Mouse (Mus musculus): ENCODE data around the gene Tmem136. TPM values are rescaled to one million over a fixed set of nuclear protein-coding genes. Genes with fewer than 3 reads are reported as not detected.
A peak's percentile ranks its signal among the peaks of the same experiment; 100 is the strongest.
"Not testable (repeated sequence)": the region's sequence is repeated elsewhere in the genome, so short reads cannot be mapped to it uniquely, and the experiment has no call there.

The Tmem136 gene
- polyA plus RNA-seq, 1 experiment from 2014 or later = 11.1 TPM

DNA sequence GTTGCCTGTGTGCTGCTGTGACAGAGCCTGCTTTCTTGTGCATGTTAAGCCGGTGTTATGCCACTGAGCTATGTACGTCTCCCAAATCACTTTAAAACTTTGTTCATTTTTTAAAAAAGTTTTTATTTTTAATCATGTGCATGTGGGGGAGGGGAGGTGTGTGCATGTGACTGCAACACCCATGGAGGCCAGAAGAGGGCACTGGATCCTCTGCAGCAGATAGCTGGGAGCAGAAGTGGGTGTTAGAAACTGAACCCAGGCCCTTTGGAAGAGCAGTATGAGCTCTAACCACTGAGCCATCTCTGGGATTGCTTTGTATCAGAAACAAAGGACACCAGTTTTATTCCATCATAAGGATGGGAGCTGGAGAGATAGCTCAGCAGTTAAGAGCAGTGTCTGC lies 14.3 kb upstream of the Tmem136 start:
- H3K4me1 ChIP-seq (replicated peaks) = no peaks in the 10 kb centered on the region
- H3K27me3 ChIP-seq = no peaks in the 10 kb centered on the region
- H3K36me3 ChIP-seq = no peaks in the 10 kb centered on the region
- H3K27ac ChIP-seq = no peak overlapping the region
- no peak overlapping the region for H3K9ac ChIP-seq (replicated peaks)
- no peak overlapping the region for H3K4me2 ChIP-seq (replicated peaks)
- no peaks in the 10 kb centered on the region for H3K9me3 ChIP-seq
- H3K4me3 ChIP-seq (replicated peaks) = no peak overlapping the region
- ATAC-seq = no peak
- 99% methylated on average over 2 of the region's 2 CpGs for WGBS

DNA sequence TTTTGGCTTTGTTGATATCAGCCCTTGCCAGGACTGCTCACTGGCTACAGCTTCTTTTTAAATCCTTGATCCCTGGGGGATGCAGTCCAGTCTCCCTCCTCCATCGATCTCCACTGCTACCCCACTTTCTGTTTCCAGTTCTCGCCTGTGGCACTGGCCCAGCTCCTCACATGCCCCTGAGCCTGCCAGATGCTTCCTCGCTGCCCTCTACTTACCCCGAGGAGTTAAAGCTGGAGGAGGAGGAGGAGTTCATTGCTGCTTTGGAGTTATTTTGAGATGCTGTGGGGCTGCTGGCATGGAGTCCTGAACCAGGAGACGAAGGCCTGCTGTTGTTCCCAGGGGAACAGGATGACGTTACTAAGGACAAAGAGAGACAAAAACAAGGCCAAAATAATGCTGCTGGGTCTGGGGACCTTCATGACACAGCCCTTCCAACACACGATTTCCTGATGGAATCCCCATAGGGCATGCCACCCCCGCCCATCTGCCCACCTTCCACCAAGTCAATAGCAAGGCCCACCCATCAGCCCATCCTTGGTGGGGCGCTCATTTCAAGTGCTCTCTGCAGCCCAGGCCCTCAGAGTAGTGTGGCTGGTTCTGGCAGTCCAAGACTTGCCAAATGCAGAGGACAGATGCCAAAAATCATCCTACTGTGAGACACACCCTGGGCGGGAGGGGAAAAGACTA lies 10.9 kb upstream of the Tmem136 start:
- H3K4me1 ChIP-seq (replicated peaks) = no peaks in the 10 kb centered on the region
- H3K4me2 ChIP-seq (replicated peaks) = no peak overlapping the region
- no peaks in the 10 kb centered on the region for H3K36me3 ChIP-seq
- no peak overlapping the region for H3K4me3 ChIP-seq (replicated peaks)
- no peak overlapping the region for H3K27ac ChIP-seq
- ATAC-seq = no peak
- 78% methylated on average over 10 of the region's 10 CpGs for WGBS
- no peaks in the 10 kb centered on the region for H3K9me3 ChIP-seq
- H3K27me3 ChIP-seq = no peaks in the 10 kb centered on the region
- H3K9ac ChIP-seq (replicated peaks) = no peak overlapping the region

DNA sequence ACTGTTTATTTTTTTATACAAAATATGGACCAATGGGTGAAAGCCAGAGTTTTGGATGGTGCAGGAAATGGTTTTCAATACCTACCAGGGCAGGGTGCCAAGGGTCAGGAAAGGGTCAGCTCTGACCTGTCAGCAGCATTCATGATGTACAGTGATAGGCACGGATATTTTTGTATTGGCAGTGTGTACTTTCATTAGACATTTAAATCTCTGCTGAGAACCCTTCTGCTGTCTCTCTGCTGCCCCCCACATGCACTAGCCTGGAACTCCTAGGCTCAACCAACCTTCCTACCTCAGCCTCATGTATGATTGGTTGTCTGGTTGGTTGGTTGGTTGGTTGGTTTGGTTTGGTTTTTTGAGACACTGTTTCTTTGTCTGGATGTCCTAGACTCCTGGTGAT lies 6.0 kb upstream of the Tmem136 start:
- no peak overlapping the region for H3K4me3 ChIP-seq (replicated peaks)
- ATAC-seq = no peak
- no peak overlapping the region for H3K9ac ChIP-seq (replicated peaks)
- no peak overlapping the region for H3K27ac ChIP-seq
- no peaks in the 10 kb centered on the region for H3K36me3 ChIP-seq
- H3K4me1 ChIP-seq (replicated peaks) = no peaks in the 10 kb centered on the region
- 40% methylated on average over 1 of the region's 1 CpGs for WGBS
- no peaks in the 10 kb centered on the region for H3K27me3 ChIP-seq
- H3K9me3 ChIP-seq = no peaks in the 10 kb centered on the region
- H3K4me2 ChIP-seq (replicated peaks) = no peak overlapping the region

DNA sequence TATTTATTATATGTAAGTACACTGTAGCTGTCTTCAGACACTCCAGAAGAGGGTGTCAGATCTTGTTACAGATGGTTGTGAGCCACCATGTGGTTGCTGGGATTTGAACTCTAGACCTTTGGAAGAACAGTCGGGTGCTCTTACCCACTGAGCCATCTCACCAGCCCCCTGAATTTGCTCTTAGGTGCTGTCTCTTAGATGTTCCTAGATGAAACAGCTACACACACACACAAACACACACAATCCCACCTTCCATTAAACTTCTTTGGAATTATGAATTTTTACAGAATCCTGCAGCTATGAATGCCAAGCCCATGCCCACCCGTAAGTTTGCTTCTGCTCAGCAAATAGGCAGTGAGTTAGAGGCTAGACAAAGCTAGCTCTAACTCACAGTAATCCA lies 5.6 kb upstream of the Tmem136 start:
- H3K27ac ChIP-seq; H3K27me3 ChIP-seq; H3K4me2 ChIP-seq (replicated peaks); H3K36me3 ChIP-seq; H3K9ac ChIP-seq (replicated peaks); H3K4me1 ChIP-seq (replicated peaks); ATAC-seq; H3K9me3 ChIP-seq; H3K4me3 ChIP-seq (replicated peaks): not testable (repeated sequence)
- 95% methylated on average over 2 of the region's 2 CpGs for WGBS

DNA sequence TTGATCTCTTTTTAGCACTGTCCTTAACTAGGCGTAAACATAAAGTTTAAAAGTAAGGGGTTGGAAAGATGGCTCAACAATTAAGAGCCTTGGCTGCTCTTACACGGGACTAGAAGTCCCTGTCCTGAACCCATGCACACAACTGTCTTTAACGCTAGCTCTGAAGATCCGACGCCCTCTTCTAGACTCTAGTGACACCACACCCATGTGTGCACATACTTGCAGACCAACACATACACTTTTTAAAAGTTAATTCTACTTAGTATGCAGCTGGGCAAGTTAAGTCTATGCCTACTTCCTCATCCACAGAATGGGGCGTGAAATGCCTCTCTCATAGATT lies 597 bp upstream of the Tmem136 start:
- Histone ChIP-seq H3K27me3 (no peaks in the 10 kb centered on the region), H3K4me1 (replicated peaks) (peaks cover 11% of the 10 kb centered on the region), H3K4me2 (replicated peaks) (peak overlapping the region; percentile 79), H3K9ac (replicated peaks) (no peak overlapping the region), H3K9me3 (no peaks in the 10 kb centered on the region), H3K4me3 (replicated peaks) (peak overlapping the region; percentile 78; the same call in 1 of the 2 replicates), H3K36me3 (peaks cover 4% of the 10 kb centered on the region; the same call in 1 of the 2 replicates), H3K27ac (no peak overlapping the region)
- 88% methylated on average over 6 of the region's 6 CpGs for WGBS
- no peak for ATAC-seq

DNA sequence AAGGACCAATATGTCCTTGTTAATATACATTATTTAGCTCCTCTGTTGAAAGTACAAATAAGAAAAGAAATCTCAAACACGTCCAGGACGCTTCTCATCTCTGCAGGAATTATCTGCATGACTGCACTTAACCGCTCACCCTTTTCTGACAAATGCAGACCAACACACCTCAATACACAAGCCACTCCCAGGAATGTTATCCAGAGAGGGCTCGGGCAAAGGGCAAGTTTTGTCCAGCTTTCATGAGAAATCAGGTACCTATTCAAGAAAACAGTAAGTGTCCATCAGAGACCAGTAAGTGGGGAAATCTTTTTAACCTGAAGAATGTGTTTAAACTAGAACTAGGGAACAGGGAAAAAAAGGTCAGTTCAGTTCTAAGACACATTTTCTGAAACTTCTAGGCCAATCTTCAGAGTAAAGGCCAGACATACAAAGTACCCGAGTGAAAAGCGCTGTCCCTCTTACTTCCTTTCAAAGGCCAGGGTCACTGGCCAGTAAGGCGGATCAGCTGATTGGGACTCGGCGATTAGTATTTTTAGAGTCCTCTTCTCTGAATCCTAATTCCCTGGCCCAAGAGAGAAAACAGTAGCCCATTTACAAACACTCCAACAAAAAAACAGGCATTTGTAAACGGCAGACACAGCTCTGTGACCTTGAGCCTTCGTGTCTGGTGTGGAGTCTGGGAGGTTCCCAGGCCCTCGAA lies 788 bp downstream of the Tmem136 start:
- H3K4me1 ChIP-seq (replicated peaks) = peaks cover 11% of the 10 kb centered on the region
- H3K36me3 ChIP-seq = peaks cover 18% of the 10 kb centered on the region
- peak overlapping the region; percentile 79 for H3K4me2 ChIP-seq (replicated peaks)
- H3K4me3 ChIP-seq (replicated peaks) = peak overlapping the region; percentile 78
- no peaks in the 10 kb centered on the region for H3K9me3 ChIP-seq
- no peak overlapping the region for H3K27ac ChIP-seq
- H3K9ac ChIP-seq (replicated peaks) = peak overlapping the region; percentile 95
- WGBS = 11% methylated on average over 12 of the region's 12 CpGs
- no peak for ATAC-seq
- no peaks in the 10 kb centered on the region for H3K27me3 ChIP-seq

DNA sequence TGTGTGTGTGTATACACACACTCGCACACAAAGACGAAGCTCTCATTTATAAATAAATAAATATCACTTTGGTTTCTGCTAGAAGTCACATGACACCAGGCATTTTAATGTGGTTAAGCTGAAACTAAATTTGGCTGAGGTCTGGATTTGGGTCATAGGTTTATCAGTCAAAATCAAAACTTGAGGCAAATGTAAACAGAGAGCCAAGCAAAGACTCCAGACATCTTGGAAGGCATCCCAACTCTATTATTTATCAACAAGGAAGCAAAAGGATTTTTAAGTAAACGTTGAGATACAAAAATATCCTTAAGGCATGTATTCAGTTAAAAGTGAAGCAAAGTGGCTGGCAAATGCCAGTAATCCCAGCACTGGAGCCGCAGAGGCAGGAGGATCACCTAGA lies 1.5 kb downstream of the Tmem136 start:
- H3K9ac ChIP-seq (replicated peaks) = no peak overlapping the region
- 99% methylated on average over 4 of the region's 4 CpGs for WGBS
- no peak for ATAC-seq

DNA sequence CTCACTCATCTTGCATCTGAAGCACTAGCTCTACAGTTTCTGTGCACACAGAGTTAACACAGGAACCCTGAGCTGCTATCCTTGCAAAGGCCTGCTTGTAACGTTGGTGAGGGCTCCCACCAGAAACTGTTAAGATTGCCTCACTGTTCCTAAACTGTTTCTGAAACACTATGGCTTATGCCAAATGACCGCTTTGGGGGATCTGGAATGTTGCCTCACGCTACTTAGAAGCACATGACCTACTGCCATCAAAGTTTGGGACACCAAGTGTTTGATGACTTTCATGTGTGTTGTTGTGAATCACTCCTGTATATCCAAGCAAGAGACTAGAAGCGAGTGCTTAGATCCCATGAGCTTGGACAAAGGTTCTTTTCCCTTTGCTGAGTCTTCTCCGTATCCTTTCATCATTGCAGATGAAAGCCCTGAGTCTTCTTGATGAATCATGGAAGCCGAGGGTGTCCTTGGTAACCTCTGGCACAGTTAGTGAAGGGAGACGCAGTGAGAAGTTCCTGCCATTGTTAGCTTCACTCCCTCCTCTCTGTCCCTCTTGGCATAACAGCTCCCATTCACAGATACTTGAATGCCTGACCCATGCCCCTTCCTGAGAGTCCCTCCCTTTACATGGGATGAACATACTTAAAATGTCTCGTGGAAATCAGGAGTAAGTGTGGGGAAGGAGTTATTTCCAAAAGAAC lies 5.9 kb downstream of the Tmem136 start:
- 84% methylated on average over 8 of the region's 8 CpGs for WGBS
- H3K4me1 ChIP-seq (replicated peaks) = peaks cover 16% of the 10 kb centered on the region
- no peak overlapping the region for H3K27ac ChIP-seq
- no peak overlapping the region for H3K4me2 ChIP-seq (replicated peaks)
- peaks cover 20% of the 10 kb centered on the region for H3K36me3 ChIP-seq
- H3K9me3 ChIP-seq = no peaks in the 10 kb centered on the region
- H3K4me3 ChIP-seq (replicated peaks) = no peak overlapping the region
- no peak for ATAC-seq
- H3K9ac ChIP-seq (replicated peaks) = no peak overlapping the region
- H3K27me3 ChIP-seq = no peaks in the 10 kb centered on the region

More for the DNA sequence above, 1.5 kb downstream of the Tmem136 start:
- Histone ChIP-seq H3K4me3 (replicated peaks) (no peak overlapping the region), H3K9me3 (no peaks in the 10 kb centered on the region), H3K4me1 (replicated peaks) (peaks cover 11% of the 10 kb centered on the region), H3K4me2 (replicated peaks) (0 out of 2 replicates have a peak overlapping the region, but pooled peaks have one; percentile 79), H3K27ac (no peak overlapping the region), H3K27me3 (no peaks in the 10 kb centered on the region), H3K36me3 (peaks cover 20% of the 10 kb centered on the region)

DNA sequence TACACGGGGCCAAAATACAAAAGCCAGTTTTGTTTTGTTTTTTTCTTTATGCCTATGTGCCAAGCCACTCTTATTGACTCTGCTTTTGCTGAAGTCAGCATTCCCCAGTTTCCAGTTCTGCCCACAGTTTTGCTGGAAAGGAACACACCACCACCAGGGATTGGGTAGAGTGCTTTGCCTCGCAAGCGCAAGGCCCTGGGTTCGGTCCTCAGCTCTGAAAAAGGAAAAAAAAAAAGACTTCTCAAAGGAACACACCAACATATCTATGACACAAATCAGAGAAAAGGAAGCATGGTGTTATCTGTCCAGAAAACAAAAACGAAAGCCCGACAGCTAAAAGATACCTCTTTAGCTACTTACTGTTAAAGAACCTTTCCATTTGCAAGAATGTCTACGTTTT lies 7.2 kb downstream of the Tmem136 start:
- 87% methylated on average over 7 of the region's 7 CpGs for WGBS
- Histone ChIP-seq H3K4me1 (replicated peaks) (peaks cover 21% of the 10 kb centered on the region), H3K4me3 (replicated peaks) (no peak overlapping the region)

DNA sequence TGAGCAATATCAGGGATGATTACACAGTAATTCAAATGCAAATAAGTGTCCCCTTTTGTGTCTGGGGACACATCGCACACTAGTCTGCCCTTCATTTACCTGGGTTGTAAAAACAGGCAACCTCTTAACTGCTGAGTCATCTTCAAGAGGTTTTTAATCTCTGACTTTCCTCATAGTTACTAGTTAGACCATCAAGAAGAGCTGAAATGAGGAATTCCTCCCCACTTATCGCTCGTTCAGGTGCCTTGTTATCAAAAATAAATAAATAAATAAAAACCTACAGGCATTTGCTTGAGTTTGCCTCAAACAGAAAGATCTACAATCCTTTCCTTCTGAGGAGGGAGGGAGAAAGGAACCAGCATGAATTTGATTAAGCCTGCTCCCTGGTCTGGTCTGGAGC lies 7.6 kb downstream of the Tmem136 start:
- no peaks in the 10 kb centered on the region for H3K9me3 ChIP-seq
- 90% methylated on average over 3 of the region's 3 CpGs for WGBS
- H3K9ac ChIP-seq (replicated peaks) = no peak overlapping the region
- no peak for ATAC-seq
- peaks cover 20% of the 10 kb centered on the region for H3K36me3 ChIP-seq
- H3K4me3 ChIP-seq (replicated peaks) = no peak overlapping the region
- no peaks in the 10 kb centered on the region for H3K27me3 ChIP-seq
- no peak overlapping the region for H3K27ac ChIP-seq
- H3K4me1 ChIP-seq (replicated peaks) = peaks cover 25% of the 10 kb centered on the region
- no peak overlapping the region for H3K4me2 ChIP-seq (replicated peaks)

More for the DNA sequence above, 7.2 kb downstream of the Tmem136 start:
- Histone ChIP-seq H3K9me3 (no peaks in the 10 kb centered on the region), H3K36me3 (peaks cover 20% of the 10 kb centered on the region), H3K27me3 (no peaks in the 10 kb centered on the region), H3K9ac (replicated peaks) (no peak overlapping the region), H3K4me2 (replicated peaks) (no peak overlapping the region), H3K27ac (no peak overlapping the region)
- ATAC-seq = no peak

DNA sequence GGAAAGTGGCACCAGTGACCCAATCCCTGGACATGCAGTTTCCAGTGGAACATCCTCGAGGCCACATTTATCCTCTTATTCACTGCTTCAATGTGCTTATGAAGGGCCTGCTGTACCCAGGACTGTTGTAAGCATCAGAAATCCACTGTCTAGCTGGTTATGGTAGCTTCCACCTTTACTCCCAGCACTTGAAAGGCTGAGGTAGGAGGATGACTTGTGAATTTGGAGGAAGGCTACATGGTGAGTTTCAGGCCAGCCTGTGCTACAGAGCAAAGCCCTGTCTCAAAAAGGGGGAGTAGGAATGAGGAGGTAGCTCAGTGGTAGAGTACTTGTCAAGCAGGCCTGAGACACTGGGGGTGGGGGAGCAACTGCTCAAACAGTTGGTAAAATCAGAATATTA lies 8.3 kb downstream of the Tmem136 start:
- no peak overlapping the region for H3K4me3 ChIP-seq (replicated peaks)
- H3K27me3 ChIP-seq = no peaks in the 10 kb centered on the region
- H3K4me1 ChIP-seq (replicated peaks) = peaks cover 31% of the 10 kb centered on the region
- no peak overlapping the region for H3K27ac ChIP-seq
- ATAC-seq = no peak
- no peak overlapping the region for H3K9ac ChIP-seq (replicated peaks)
- H3K36me3 ChIP-seq = peaks cover 20% of the 10 kb centered on the region
- 90% methylated on average over 1 of the region's 1 CpGs for WGBS
- H3K4me2 ChIP-seq (replicated peaks) = no peak overlapping the region
- no peaks in the 10 kb centered on the region for H3K9me3 ChIP-seq

DNA sequence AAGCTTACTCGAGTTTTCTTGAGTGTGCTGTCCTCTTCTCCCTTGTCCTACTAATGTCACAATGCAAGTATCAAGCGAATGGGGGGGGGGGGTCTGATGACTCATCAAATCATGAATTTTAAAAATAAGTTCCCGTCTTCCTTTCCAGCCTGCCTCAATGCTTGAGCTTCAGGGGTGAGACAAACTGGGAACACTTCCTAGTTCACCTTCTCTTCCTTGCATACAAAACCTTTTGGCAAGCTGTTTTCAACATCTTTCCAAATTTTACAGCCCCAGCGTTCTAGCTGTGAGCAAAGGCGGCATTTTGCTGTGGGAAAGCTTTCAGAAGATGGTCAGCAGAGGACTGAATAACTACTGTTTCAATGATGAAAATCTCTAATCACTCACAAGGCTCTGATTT lies 8.8 kb downstream of the Tmem136 start:
- peaks cover 20% of the 10 kb centered on the region for H3K36me3 ChIP-seq
- no peaks in the 10 kb centered on the region for H3K9me3 ChIP-seq
- peaks cover 36% of the 10 kb centered on the region for H3K4me1 ChIP-seq (replicated peaks)
- no peak overlapping the region for H3K27ac ChIP-seq
- no peak overlapping the region for H3K9ac ChIP-seq (replicated peaks)
- no peak overlapping the region for H3K4me3 ChIP-seq (replicated peaks)
- no peak for ATAC-seq
- H3K27me3 ChIP-seq = no peaks in the 10 kb centered on the region
- WGBS = 64% methylated on average over 5 of the region's 5 CpGs
- H3K4me2 ChIP-seq (replicated peaks) = no peak overlapping the region
